Mouse (Mus musculus): Measurements from ENCODE around the gene Rpp14.

DNA sequence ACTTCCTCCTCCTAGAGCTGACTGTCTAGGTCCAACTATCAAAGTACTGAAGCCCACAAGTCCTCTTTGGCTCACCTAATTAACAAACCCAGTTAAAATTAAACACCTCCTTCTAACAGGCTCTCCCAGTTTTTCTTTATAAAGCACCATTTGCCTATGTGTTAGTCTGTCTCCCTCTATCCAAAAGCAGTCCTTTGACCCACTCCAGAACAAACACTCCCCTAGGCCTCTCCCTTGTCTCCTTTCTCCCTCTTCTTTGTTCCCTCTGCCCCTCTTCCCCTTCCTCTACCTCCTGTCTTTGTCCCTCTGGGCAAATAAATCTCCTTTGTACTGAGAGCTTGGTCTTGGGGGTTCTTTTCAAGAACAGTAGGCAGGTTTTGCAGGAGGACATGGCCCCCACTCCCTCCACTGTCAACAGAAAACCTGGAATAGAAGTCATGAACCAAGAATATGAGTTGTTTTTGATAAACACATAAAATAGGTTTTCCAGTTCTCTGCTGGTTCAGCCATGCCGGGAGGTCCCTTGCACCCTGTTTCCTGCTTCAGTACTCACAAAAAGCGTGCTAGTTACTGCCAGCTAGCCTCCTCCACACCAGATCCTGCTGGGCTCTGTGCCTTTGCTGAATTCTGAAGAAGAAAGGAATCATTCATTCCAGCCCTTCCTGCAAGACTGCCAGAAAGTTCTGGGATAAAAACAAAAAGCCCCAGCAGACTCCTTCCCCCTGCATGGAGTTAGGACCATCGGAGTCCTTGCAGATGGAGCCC lies 17.4 kb upstream of the Rpp14 start:
- no peak for TF ChIP-seq CTCF (IDR thresholded peaks at IDR 0.05; ENCODE audit: low read depth, low read length)
- TF ChIP-seq GATA1 (IDR thresholded peaks at IDR 0.05; ENCODE audit: borderline replicate concordance, low read length), result no peak
- TF ChIP-seq POLR2AphosphoS5 (IDR thresholded peaks at IDR 0.05; ENCODE audit: insufficient replicate concordance, low read depth, low read length), result no peak

Measured in G1E (cell line).